Mouse (Mus musculus): Measurements from ENCODE around the gene Ctc1.

DNA sequence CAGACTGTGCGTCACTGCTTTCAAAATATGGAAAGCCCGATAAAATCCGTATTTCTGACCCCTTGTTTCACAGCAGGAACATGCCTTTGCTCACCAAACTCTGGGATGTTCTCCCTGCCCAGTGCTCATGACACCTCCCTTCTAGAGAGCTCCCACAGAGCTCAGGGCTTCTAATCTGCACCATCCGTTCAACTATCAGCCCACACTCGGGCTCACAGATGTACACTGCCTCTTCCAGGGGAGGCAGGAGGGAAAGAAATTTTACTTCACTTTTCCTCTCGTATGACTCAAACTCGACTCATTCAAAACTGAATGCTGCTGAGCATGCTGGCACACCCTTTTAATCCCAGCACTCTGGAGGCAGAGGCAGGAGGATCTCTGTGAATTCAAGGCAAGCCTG lies 10.5 kb upstream of the Ctc1 start:
- TF ChIP-seq SRF (IDR thresholded peaks at IDR 0.05; ENCODE audit: control insufficient read depth, insufficient read length, low read depth) (no peak), POLR2A (IDR thresholded peaks at IDR 0.05; ENCODE audit: insufficient read length, low read depth) (no peak), POLR2AphosphoS2 (IDR thresholded peaks at IDR 0.05; ENCODE audit: insufficient read length, low read depth) (no peak), MAX (IDR thresholded peaks at IDR 0.05; ENCODE audit: low read depth) (no peak), TCF12 (IDR thresholded peaks at IDR 0.05; ENCODE audit: insufficient read depth, poor library complexity, severe bottlenecking) (no peak), MYOD1 (IDR thresholded peaks at IDR 0.05; ENCODE audit: control insufficient read depth in 1 of 3, insufficient read length in 2 of 3, low read depth in 2 of 3) (no peak), CEBPB (IDR thresholded peaks at IDR 0.05; ENCODE audit: insufficient read depth, poor library complexity, severe bottlenecking) (no peak), REST (IDR thresholded peaks at IDR 0.05; ENCODE audit: insufficient read depth, insufficient read length) (no peak), MYOG (IDR thresholded peaks at IDR 0.05; ENCODE audit: control insufficient read depth in 1 of 3, insufficient read depth in 1 of 3, insufficient read length in 2 of 3, low read depth in 2 of 3) (no peak), E2F4 (IDR thresholded peaks at IDR 0.05; ENCODE audit: insufficient read depth) (no peak), USF1 (IDR thresholded peaks at IDR 0.05; ENCODE audit: low read depth) (no peak)

Measured in myocyte (in vitro differentiated cells).